Mouse (Mus musculus) heart, embryonic 13.5 days (tissue): ENCODE data around the gene Irak3. TPM values are rescaled to one million over a fixed set of nuclear protein-coding genes. Genes with fewer than 3 reads are reported as not detected.

ENCODE experiments used
- ATAC-seq: fragments of 200-750 bp; cut with Nextera tagmentation; 2 replicates; pipeline ENCODE4 v1.8.0; 2017; ENCODE audit warnings: moderate TSS enrichment; ENCODE audit not compliant: insufficient number of reproducible peaks, low FRiP score, low TSS enrichment; ENCODE audit errors: extremely low read depth
- H3K27ac ChIP-seq: fragments of 300-500 bp; sonication (generic); replicated peaks from 2 replicates; pipeline ENCODE4 v1.5.1; 2015; ENCODE audit warnings: moderate library complexity, mild to moderate bottlenecking, inconsistent platforms
- H3K27me3 ChIP-seq: fragments of 300-500 bp; sonication (generic); replicated peaks from 2 replicates; pipeline ENCODE4 v1.6.1; 2015; ENCODE audit warnings: mild to moderate bottlenecking, inconsistent platforms
- H3K36me3 ChIP-seq: fragments of 300-500 bp; sonication (generic); 2 replicates; pipeline ENCODE4 v1.6.1; 2015; ENCODE audit warnings: mild to moderate bottlenecking, inconsistent platforms
- H3K4me1 ChIP-seq: fragments of 300-500 bp; sonication (generic); 2 replicates; pipeline ENCODE4 v1.6.1; 2015; ENCODE audit warnings: inconsistent platforms
- H3K4me2 ChIP-seq: fragments of 300-500 bp; sonication (generic); 2 replicates; pipeline ENCODE4 v1.6.1; 2015; ENCODE audit warnings: inconsistent platforms, mild to moderate bottlenecking, moderate library complexity
- H3K4me3 ChIP-seq: fragments of 300-500 bp; sonication (generic); 2 replicates; pipeline ENCODE4 v1.5.1; 2015; ENCODE audit warnings: moderate library complexity, mild to moderate bottlenecking, inconsistent platforms
- H3K9ac ChIP-seq: fragments of 300-500 bp; sonication (generic); 2 replicates; pipeline ENCODE4 v1.6.1; 2015; ENCODE audit warnings: inconsistent platforms, mild to moderate bottlenecking, moderate library complexity
- H3K9me3 ChIP-seq: fragments of 300-500 bp; sonication (generic); 2 replicates; pipeline ENCODE4 v1.6.1; 2016; ENCODE audit warnings: inconsistent platforms
- WGBS: fragments of 180-500 bp; shearing (Covaris S2); methylation state at CpG from one replicate; pipeline ENCODE4 v1.1.7; 2015; ENCODE audit warnings: mixed read lengths; 5-methylcytosine and 5-hydroxymethylcytosine counted together
- polyA plus RNA-seq: library from polyadenylated mRNA; unstranded; fragments of >200 nt; fragmentation: Nextera tagmentation; extraction: Ambion mirVana; gene quantifications from 2 replicates; pipeline ENCODE4 v1.2.1, GENCODE M21; 2015

Irak3 gene
- polyA plus RNA-seq, 1 experiment from 2014 or later: 0.56 TPM

- peaks cover 7% of the 10 kb centered on the region; the same call in 1 of the 2 replicates for H3K4me1 ChIP-seq
- H3K4me2 ChIP-seq: peak overlapping the region; percentile 96
- ATAC-seq: no peak
- no peak overlapping the region for H3K9ac ChIP-seq
- no peaks in the 10 kb centered on the region for H3K36me3 ChIP-seq
- 63% methylated on average over 16 of the region's 16 CpGs for WGBS
- no peak overlapping the region for H3K27ac ChIP-seq
- no peak overlapping the region for H3K4me3 ChIP-seq
- H3K9me3 ChIP-seq: no peaks in the 10 kb centered on the region
- peaks cover 33% of the 10 kb centered on the region for H3K27me3 ChIP-seq
These were observed 729 bp upstream of the Irak3 start for GRCm38 (mm10) chr10:120202467-120203250.

- Histone ChIP-seq H3K4me3 (peak within 1 kb of the TSS; percentile 65), H3K27me3 (peaks cover 40% of the 10 kb centered on the region), H3K27ac (no peak within 1 kb of the TSS), H3K4me1 (peaks cover 7% of the 10 kb centered on the region; the same call in 1 of the 2 replicates), H3K4me2 (peak within 1 kb of the TSS; percentile 96), H3K36me3 (no peaks in the 10 kb centered on the region), H3K9me3 (no peaks in the 10 kb centered on the region), H3K9ac (peak within 1 kb of the TSS; percentile 77)
- WGBS: 2% methylated on average over 65 of the region's 65 CpGs
- ATAC-seq: peak; percentile 77
These were observed 604 bp downstream of the Irak3 start, which contains the start of gene Tmbim4 for GRCm38 (mm10) chr10:120201131-120201921. Gene Tmbim4, plus strand, starts transcription at chr10:120201590.

GRCm38 (mm10) chr10:120197061-120197835 lies 4.7 kb downstream of the Irak3 start:
- no peak overlapping the region for H3K4me3 ChIP-seq
- no peaks in the 10 kb centered on the region for H3K9me3 ChIP-seq
- H3K36me3 ChIP-seq: no peaks in the 10 kb centered on the region
- ATAC-seq: no peak
- peaks cover 5% of the 10 kb centered on the region; the same call in 1 of the 2 replicates for H3K4me1 ChIP-seq
- H3K9ac ChIP-seq: no peak overlapping the region
- peaks cover 36% of the 10 kb centered on the region for H3K27me3 ChIP-seq
- WGBS: 71% methylated on average over 14 of the region's 14 CpGs
- no peak overlapping the region for H3K4me2 ChIP-seq
- no peak overlapping the region for H3K27ac ChIP-seq

- ATAC-seq: no peak
- Histone ChIP-seq H3K4me1 (0 out of 2 replicates have a peak, but pooled peaks cover 4% of the 10 kb centered on the region), H3K27ac (no peak overlapping the region), H3K9me3 (no peaks in the 10 kb centered on the region), H3K36me3 (no peaks in the 10 kb centered on the region), H3K4me3 (no peak overlapping the region), H3K4me2 (no peak overlapping the region), H3K9ac (no peak overlapping the region), H3K27me3 (peaks cover 11% of the 10 kb centered on the region; the same call in 1 of the 2 replicates)
- 85% methylated on average over 8 of the region's 8 CpGs for WGBS
These were observed 8.7 kb downstream of the Irak3 start for GRCm38 (mm10) chr10:120193255-120193654.

GRCm38 (mm10) chr10:120192278-120192677 lies 9.7 kb downstream of the Irak3 start:
- ATAC-seq: no peak
- 0 out of 2 replicates have a peak, but pooled peaks cover 4% of the 10 kb centered on the region for H3K4me1 ChIP-seq
- no peak overlapping the region for H3K4me2 ChIP-seq
- H3K9me3 ChIP-seq: no peaks in the 10 kb centered on the region
- no peak overlapping the region for H3K9ac ChIP-seq
- H3K27ac ChIP-seq: no peak overlapping the region
- peaks cover 3% of the 10 kb centered on the region; the same call in 1 of the 2 replicates for H3K27me3 ChIP-seq
- H3K4me3 ChIP-seq: no peak overlapping the region
- WGBS: 81% methylated on average over 4 of the region's 4 CpGs
- no peaks in the 10 kb centered on the region for H3K36me3 ChIP-seq

- Histone ChIP-seq H3K4me2 (no peak overlapping the region), H3K4me1 (0 out of 2 replicates have a peak, but pooled peaks cover 4% of the 10 kb centered on the region), H3K9ac (no peak overlapping the region), H3K9me3 (no peaks in the 10 kb centered on the region), H3K36me3 (no peaks in the 10 kb centered on the region), H3K27me3 (no peaks in the 10 kb centered on the region), H3K4me3 (no peak overlapping the region), H3K27ac (no peak overlapping the region)
- no peak for ATAC-seq
- WGBS: 75% methylated on average over 6 of the region's 6 CpGs
These were observed 10.8 kb downstream of the Irak3 start for GRCm38 (mm10) chr10:120191165-120191564.

- no peaks in the 10 kb centered on the region for H3K9me3 ChIP-seq
- no peak overlapping the region for H3K4me2 ChIP-seq
- H3K4me1 ChIP-seq: 0 out of 2 replicates have a peak, but pooled peaks cover 4% of the 10 kb centered on the region
- no peaks in the 10 kb centered on the region for H3K36me3 ChIP-seq
- no peak overlapping the region for H3K27ac ChIP-seq
- WGBS: 36% methylated on average over 6 of the region's 6 CpGs
- ATAC-seq: no peak
- no peaks in the 10 kb centered on the region for H3K27me3 ChIP-seq
- H3K9ac ChIP-seq: no peak overlapping the region
- H3K4me3 ChIP-seq: no peak overlapping the region
These were observed 12.1 kb downstream of the Irak3 start for GRCm38 (mm10) chr10:120189782-120190181.

- 61% methylated on average over 11 of the region's 11 CpGs for WGBS
- no peak overlapping the region for H3K4me3 ChIP-seq
- no peaks in the 10 kb centered on the region for H3K27me3 ChIP-seq
- no peak overlapping the region for H3K27ac ChIP-seq
- no peaks in the 10 kb centered on the region for H3K9me3 ChIP-seq
- H3K4me1 ChIP-seq: 0 out of 2 replicates have a peak, but pooled peaks cover 4% of the 10 kb centered on the region
- no peak overlapping the region for H3K9ac ChIP-seq
- no peaks in the 10 kb centered on the region for H3K36me3 ChIP-seq
- H3K4me2 ChIP-seq: no peak overlapping the region
- no peak for ATAC-seq
These were observed 12.7 kb downstream of the Irak3 start for GRCm38 (mm10) chr10:120189276-120189675.

GRCm38 (mm10) chr10:120188513-120188912 lies 13.4 kb downstream of the Irak3 start:
- H3K4me3 ChIP-seq: no peak overlapping the region
- 0 out of 2 replicates have a peak, but pooled peaks cover 4% of the 10 kb centered on the region for H3K4me1 ChIP-seq
- H3K4me2 ChIP-seq: no peak overlapping the region
- no peaks in the 10 kb centered on the region for H3K27me3 ChIP-seq
- 50% methylated on average over 2 of the region's 2 CpGs for WGBS
- H3K9ac ChIP-seq: no peak overlapping the region
- no peaks in the 10 kb centered on the region for H3K36me3 ChIP-seq
- no peak for ATAC-seq
- H3K9me3 ChIP-seq: no peaks in the 10 kb centered on the region
- no peak overlapping the region for H3K27ac ChIP-seq

- Histone ChIP-seq H3K36me3 (no peaks in the 10 kb centered on the region), H3K4me2 (no peak overlapping the region), H3K27me3 (no peaks in the 10 kb centered on the region), H3K4me3 (no peak overlapping the region), H3K27ac (no peak overlapping the region), H3K9me3 (0 out of 2 replicates have a peak, but pooled peaks cover 3% of the 10 kb centered on the region), H3K9ac (no peak overlapping the region), H3K4me1 (no peaks in the 10 kb centered on the region)
- WGBS: 72% methylated on average over 2 of the region's 2 CpGs
- ATAC-seq: no peak
These were observed 18.6 kb downstream of the Irak3 start for GRCm38 (mm10) chr10:120183342-120183741.

- H3K4me3 ChIP-seq: no peak overlapping the region
- no peak for ATAC-seq
- WGBS: 78% methylated on average over 1 of the region's 1 CpGs
These were observed 19.0 kb downstream of the Irak3 start for GRCm38 (mm10) chr10:120182887-120183286.

More at GRCm38 (mm10) chr10:120182887-120183286, 19.0 kb downstream of the Irak3 start:
- Histone ChIP-seq H3K4me1 (no peaks in the 10 kb centered on the region), H3K27me3 (no peaks in the 10 kb centered on the region), H3K9ac (no peak overlapping the region), H3K4me2 (no peak overlapping the region), H3K36me3 (no peaks in the 10 kb centered on the region), H3K27ac (no peak overlapping the region), H3K9me3 (0 out of 2 replicates have a peak, but pooled peaks cover 3% of the 10 kb centered on the region)
